Mouse (Mus musculus) right cerebral cortex, adult 18-20 months (tissue): ENCODE results near the gene Nat8f1.
"Not testable (repeated sequence)": the region's sequence is repeated elsewhere in the genome, so short reads cannot be mapped to it uniquely, and the experiment has no call there.

Experiments used
- DNase-seq: peaks from one replicate; pipeline ENCODE4 v3.0.0; 2022; ENCODE audit warnings: mixed read lengths

Nat8f1 gene

DNA sequence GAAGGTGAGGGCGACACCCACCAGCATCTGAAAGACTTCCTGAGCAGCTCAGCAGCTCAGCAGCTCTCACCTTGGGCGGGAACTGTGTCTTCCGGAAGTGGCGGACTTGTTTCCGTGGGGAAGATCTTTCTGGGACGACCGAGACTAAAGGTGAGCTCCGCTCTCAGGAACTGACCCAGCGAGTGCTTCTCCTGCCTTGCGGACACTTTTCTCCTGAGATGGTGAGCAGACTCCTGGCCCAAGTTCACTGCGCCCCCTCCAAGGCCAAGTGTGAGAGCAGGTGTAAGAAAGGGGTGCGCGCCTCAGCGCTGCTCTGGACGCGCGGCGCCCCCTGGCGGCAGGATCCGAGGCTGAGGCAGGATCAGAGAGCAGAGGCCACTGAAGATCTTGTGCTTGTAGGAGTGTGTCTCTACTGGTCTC is 10.8 kb downstream of the Nat8f1 start, which contains the start of gene Nat8f4:
Gene Nat8f4, minus strand, starts transcription at position 243 of the 420 bp plus-strand sequence.
- DNase-seq = peak; percentile 77

- DNase-seq = no peak
Measured at GRCm38 (mm10) chr6:85902303-85902702, 13.2 kb downstream of the Nat8f1 start.

GRCm38 (mm10) chr6:85898596-85899475 is 16.7 kb downstream of the Nat8f1 start:
- not testable (repeated sequence) for DNase-seq

DNA sequence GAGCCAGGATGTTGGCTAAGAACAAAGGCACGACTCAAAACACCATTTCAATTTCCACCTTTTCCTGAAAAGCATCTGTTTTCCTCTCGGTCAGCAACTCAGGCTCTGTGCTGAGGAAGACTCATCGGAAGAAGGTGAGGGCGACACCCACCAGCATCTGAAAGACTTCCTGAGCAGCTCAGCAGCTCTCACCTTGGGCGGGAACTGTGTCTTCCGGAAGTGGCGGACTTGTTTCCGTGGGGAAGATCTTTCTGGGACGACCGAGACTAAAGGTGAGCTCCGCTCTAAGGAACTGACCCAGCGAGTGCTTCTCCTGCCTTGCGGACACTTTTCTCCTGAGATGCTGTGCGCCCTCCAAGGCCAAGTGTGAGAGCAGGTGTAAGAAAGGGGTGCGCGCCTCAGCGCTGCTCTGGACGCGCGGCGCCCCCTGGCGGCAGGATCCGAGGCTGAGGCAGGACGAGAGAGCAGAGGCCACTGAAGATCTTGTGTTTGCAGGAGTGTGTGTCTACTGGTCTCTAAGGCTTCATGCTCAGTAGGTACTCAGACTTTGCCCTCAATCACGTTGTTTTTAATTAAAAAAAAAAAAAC is 20.3 kb downstream of the Nat8f1 start:
- not testable (repeated sequence) for DNase-seq

DNA sequence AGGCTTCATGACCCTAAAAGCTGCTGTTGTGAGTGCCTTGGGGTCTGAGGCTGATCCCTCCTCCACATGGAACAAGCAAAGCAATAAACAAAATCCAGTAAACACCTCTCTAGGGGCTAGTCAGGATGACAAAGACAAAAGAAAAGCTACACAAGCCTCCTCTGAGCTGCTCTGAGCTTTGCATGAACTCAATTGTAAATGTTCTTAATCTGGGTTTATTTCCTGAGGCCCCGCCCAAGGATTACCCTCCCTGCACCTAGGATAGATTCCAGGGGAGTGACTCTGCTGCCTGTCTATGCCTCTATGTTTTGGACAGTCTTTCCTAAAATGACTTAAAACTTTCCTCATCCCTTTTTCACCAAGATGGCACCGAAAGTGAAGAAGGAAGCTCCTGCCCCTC is 26.5 kb downstream of the Nat8f1 start:
- DNase-seq = no peak

GRCm38 (mm10) chr6:85884311-85884710 is 31.2 kb downstream of the Nat8f1 start:
- no peak for DNase-seq

DNA sequence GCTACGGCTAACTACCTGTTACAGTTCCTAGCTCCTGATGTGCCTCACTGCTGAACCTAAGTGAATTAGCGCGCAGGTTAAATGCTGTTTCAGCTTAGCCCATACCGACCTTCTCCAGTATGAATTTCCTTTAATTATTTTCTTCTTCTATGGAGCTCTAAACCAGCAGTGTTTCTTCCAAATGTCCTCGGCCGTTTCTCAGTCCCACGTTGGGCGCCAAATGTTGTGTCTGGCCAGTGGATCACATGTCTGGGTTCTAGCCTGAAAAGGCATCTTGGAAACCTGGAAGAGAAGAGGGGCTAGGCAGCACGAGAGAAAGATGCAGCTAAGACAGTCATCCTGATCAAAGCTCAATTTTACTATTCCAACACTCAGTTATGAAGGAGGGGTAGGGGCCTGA is 32.2 kb downstream of the Nat8f1 start:
- DNase-seq = not testable (repeated sequence)

DNA sequence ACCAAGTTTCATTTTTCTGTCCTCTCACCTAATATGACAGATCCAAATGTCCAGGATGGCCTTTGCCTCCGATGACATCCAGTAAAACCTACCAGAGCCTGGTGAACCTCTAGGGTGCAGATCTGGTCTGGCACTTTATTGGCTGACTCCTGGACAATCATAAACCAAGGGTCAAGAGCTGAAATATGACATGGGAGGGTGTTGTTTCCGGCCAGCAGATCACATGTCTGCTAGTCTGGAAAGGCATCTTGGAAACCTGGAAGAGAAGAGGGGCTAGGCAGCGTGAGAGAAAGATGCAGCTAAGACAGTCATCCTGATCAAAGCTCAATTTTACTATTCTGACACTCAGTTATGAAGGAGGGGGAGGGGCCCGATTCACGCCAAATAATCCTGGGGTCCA is 46.5 kb downstream of the Nat8f1 start, which contains the start of gene Nat8f2:
Gene Nat8f2, minus strand, starts transcription at position 153 of the 400 bp plus-strand sequence.
- not testable (repeated sequence) for DNase-seq

GRCm38 (mm10) chr6:85867726-85868690 is 47.5 kb downstream of the Nat8f1 start:
- no peak for DNase-seq

GRCm38 (mm10) chr6:85866995-85867394 is 48.5 kb downstream of the Nat8f1 start:
- DNase-seq = not testable (repeated sequence)

GRCm38 (mm10) chr6:85866166-85866565 is 49.3 kb downstream of the Nat8f1 start:
- not testable (repeated sequence) for DNase-seq

- DNase-seq = not testable (repeated sequence)
Measured at GRCm38 (mm10) chr6:85864900-85865639, 50.4 kb downstream of the Nat8f1 start.

DNA sequence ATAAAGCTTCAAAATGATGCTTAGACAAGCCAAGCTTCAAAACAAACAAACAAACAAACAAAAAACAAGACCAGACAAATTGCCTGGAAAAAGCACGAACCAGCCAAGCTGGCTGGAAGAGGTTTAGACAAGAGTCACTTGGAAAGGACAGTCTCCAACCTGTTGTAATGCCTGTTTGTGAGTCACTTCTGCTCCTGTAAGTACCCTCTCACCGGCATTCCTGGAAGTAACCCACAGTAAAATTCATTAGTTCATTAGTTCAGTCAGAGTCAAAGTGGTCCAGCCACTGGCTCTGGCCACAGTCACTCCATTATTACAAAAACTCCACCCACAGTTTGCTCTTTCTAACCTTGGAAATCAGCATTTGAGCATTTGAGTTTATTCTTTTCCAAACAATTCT is 51.6 kb downstream of the Nat8f1 start:
- DNase-seq = no peak

DNA sequence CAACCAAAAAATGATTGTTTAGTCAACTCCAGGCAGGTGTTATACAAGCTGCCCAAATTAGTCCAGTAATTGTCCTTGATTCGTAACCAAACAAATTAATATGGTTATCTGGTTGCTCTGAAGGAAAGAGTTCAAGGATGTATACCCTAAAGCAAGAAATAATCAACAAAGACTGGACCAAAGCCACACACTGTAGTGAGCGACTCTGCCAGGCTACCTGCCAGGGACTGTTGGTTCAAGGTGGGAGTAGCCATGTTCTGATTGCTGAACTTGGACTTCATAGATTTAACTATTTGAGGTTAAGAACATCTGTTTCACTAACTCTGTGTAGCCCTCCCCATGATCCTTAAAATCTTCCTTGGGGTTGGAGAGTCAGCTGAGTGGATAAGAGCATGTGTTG is 52.4 kb downstream of the Nat8f1 start:
- no peak for DNase-seq

DNA sequence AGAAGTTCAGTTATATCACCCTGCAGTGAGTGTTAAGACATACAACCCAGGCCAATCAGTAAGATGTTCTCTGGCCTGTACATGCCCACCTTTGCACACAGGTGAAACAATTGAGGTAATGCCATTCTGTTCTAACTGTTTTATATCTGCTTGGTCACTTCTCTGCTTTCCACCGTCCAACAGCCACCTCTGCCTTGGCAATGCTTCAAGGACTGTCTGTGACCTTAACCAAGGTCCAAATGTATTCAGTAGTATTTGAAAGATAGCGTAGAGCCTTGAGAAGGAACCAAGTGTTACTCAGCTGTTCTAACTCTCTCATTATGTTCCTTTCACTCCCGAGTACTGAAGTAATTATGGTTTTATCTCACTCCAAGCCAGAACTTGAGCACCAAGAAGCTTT is 52.9 kb downstream of the Nat8f1 start:
- DNase-seq = no peak

DNA sequence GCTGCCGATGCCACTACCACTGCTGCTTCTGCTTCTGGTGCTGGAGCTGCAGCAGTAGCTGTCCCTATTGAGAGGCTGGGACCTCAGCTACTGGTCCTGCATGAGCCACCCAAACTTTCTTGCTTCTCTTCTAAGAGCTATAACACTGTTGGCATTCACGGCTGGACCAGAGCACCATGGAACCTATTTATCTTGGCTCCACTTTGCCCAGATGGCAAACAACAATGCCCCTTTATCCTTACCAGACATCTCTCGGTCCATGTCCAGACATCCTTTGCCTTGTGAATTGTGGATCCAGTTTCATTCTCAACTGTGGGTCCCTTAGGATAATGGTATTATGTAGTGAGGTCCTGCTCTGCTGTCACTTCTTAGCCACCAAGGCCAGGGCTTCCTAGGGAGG is 54.2 kb downstream of the Nat8f1 start:
- DNase-seq = no peak
